Mouse (Mus musculus) testis, adult 2 months (tissue): Measurements from ENCODE around the gene Ivns1abp. TPM values are rescaled to one million over a fixed set of nuclear protein-coding genes. Genes with fewer than 3 reads are reported as not detected.

Source experiments
- H3K27ac ChIP-seq: fragments of 200-500 bp; 2 replicates; pipeline ENCODE4 v1.5.1; 2012; ENCODE audit warnings: low read depth, low read length; ENCODE audit not compliant: control insufficient read depth, insufficient read depth
- H3K27me3 ChIP-seq: fragments of 200-500 bp; 2 replicates; pipeline ENCODE4 v1.6.1; 2012; ENCODE audit warnings: mild to moderate bottlenecking, low read length, moderate library complexity; ENCODE audit not compliant: control insufficient read depth, insufficient read depth
- H3K36me3 ChIP-seq: fragments of 200-500 bp; 2 replicates; pipeline ENCODE4 v1.6.1; 2012; ENCODE audit warnings: mild to moderate bottlenecking, low read length; ENCODE audit not compliant: control insufficient read depth, insufficient read depth
- H3K4me1 ChIP-seq: fragments of 200-500 bp; 2 replicates; pipeline ENCODE4 v1.6.1; 2012; ENCODE audit warnings: low read length; ENCODE audit not compliant: control insufficient read depth, insufficient read depth
- H3K4me3 ChIP-seq: fragments of 200-500 bp; 2 replicates; pipeline ENCODE4 v1.5.1; 2012; ENCODE audit warnings: low read depth, mild to moderate bottlenecking, low read length, moderate library complexity, mixed read lengths; ENCODE audit not compliant: control insufficient read depth
- CTCF ChIP-seq: fragments of 200-500 bp; IDR thresholded peaks from 2 replicates; pipeline ENCODE4 v1.5.1; 2012; ENCODE audit warnings: low read depth, mild to moderate bottlenecking, inconsistent platforms, low read length, moderate library complexity; ENCODE audit not compliant: control insufficient read depth, insufficient read depth, insufficient replicate concordance
- POLR2A ChIP-seq: fragments of 200-500 bp; IDR thresholded peaks from 2 replicates; pipeline ENCODE4 v1.6.1; 2012; ENCODE audit warnings: low read depth, mild to moderate bottlenecking, inconsistent platforms, low read length, moderate library complexity; ENCODE audit not compliant: control insufficient read depth
- polyA plus RNA-seq: library from polyadenylated mRNA; depleted of rRNA; stranded (reverse); fragments of >200 nt; gene quantifications from 2 replicates; pipeline ENCODE4 v1.2.3, GENCODE M21; 2012

Gene Ivns1abp
- polyA plus RNA-seq, 1 experiment = 73.0 TPM

- Histone ChIP-seq H3K36me3 (peaks cover 1% of the 10 kb centered on the region), H3K4me1 (no peaks in the 10 kb centered on the region), H3K4me3 (no peak overlapping the region), H3K27ac (no peak overlapping the region), H3K27me3 (no peaks in the 10 kb centered on the region)
- TF ChIP-seq CTCF (no peak), POLR2A (no peak)
Measured at GRCm38 (mm10) chr1:151355994-151356393, 11.7 kb downstream of the Ivns1abp start.

GRCm38 (mm10) chr1:151359374-151359773 is 15.1 kb downstream of the Ivns1abp start:
- Histone ChIP-seq H3K4me3 (no peak overlapping the region), H3K36me3 (peaks cover 3% of the 10 kb centered on the region)

DNA sequence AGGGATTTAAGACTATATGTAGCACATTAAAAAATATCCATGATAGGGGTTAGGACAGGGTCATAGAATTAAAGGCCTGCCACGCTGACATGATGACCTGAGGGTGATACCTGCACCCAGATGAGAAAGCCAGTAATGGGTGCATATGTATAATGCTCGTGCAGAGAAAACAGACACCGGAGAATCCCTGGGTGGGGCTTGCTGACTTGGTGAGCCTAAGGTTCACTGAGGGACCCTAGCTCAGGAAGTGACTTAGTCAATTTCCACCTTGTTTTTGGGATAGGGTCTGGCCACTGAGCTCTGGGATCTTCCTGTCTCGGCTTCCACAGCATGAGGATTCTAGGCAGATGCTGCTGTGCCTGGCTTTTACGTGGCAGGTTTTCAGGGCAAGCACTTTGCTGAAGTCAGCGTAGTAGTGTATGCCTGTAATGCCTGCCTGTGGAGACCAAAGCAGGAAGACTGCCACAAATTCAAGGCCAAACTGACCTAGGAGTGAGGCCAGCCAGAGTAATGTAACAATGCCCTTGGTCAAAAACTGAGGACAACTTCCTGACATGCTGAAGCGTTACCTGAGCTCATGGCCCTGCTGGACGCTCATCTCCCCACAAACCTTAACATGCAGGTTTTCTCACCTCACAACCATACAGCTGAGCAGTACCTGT is 22.8 kb downstream of the Ivns1abp start:
- Histone ChIP-seq H3K27me3 (no peaks in the 10 kb centered on the region), H3K4me3 (no peak overlapping the region), H3K27ac (peak overlapping the region; percentile 44), H3K4me1 (no peaks in the 10 kb centered on the region), H3K36me3 (peaks cover 1% of the 10 kb centered on the region; the same call in 1 of the 2 replicates)
- TF ChIP-seq CTCF = no peak
- TF ChIP-seq POLR2A = no peak

More at GRCm38 (mm10) chr1:151359374-151359773, 15.1 kb downstream of the Ivns1abp start:
- Histone ChIP-seq H3K4me1 (no peaks in the 10 kb centered on the region), H3K27me3 (no peaks in the 10 kb centered on the region), H3K27ac (no peak overlapping the region)
- no peak for TF ChIP-seq CTCF
- TF ChIP-seq POLR2A = no peak

DNA sequence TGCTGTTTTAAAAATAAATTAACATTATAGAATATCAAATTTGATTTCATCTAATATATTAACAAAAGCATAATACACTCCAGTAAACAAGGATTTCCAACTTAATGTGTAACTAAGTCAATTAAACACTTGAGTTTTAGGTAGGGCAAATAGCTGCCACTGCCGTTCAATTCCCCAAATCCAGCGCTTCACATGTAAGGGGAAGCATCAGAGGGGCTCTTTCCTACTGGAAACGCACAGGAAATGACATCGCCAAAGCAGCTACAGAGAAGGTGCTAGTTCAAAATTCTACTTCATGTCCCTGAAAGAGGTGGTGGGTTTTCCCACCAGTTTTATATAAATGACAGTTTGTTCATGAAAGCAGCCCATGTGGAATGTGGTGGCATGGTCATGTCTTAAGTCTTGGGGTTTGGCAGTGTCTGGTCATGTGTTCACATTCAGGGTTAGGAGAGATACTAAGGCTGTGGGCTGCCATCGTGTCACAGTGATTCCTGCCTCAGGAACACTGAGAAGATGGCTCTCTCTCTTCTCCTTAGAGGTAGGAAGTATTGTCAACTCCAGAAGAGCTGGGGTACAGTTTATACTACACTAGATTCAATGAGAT is 23.5 kb downstream of the Ivns1abp start:
- H3K4me1 ChIP-seq = no peaks in the 10 kb centered on the region
- TF ChIP-seq POLR2A (no peak), CTCF (no peak)
- H3K36me3 ChIP-seq = peaks cover 1% of the 10 kb centered on the region; the same call in 1 of the 2 replicates
- no peaks in the 10 kb centered on the region for H3K27me3 ChIP-seq
- H3K27ac ChIP-seq = no peak overlapping the region
- no peak overlapping the region for H3K4me3 ChIP-seq

- H3K4me1 ChIP-seq = no peaks in the 10 kb centered on the region
- H3K36me3 ChIP-seq = peaks cover 1% of the 10 kb centered on the region; the same call in 1 of the 2 replicates
- no peak overlapping the region for H3K27ac ChIP-seq
- no peaks in the 10 kb centered on the region for H3K27me3 ChIP-seq
- TF ChIP-seq POLR2A (no peak), CTCF (no peak)
- no peak overlapping the region for H3K4me3 ChIP-seq
Measured at GRCm38 (mm10) chr1:151368444-151368843, 24.2 kb downstream of the Ivns1abp start.

- H3K4me1 ChIP-seq = no peaks in the 10 kb centered on the region
- H3K27ac ChIP-seq = no peak overlapping the region
- H3K4me3 ChIP-seq = no peak overlapping the region
- peaks cover 1% of the 10 kb centered on the region; the same call in 1 of the 2 replicates for H3K36me3 ChIP-seq
- no peak for TF ChIP-seq CTCF
- no peak for TF ChIP-seq POLR2A
- H3K27me3 ChIP-seq = no peaks in the 10 kb centered on the region
Measured at GRCm38 (mm10) chr1:151370573-151370972, 26.3 kb downstream of the Ivns1abp start.

DNA sequence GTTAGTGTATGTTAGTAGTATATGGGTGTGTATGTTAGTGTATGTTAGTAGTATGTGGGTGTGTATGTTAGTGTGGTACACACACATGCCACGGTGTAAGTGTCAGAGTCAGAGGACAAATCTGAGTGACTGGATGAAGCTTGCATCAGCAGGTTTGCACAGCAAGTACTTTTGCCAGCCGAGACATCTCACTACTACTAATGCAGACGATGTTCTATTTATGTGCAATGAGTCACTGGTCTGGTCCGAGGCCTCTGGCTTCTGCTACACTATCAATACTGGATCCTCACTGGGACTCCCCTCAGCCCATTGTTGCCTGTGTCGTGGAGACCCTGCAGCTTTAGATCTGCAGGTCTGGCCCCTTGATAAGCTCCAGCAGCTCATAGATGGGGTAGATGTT is 27.3 kb downstream of the Ivns1abp start:
- H3K27me3 ChIP-seq = no peaks in the 10 kb centered on the region
- TF ChIP-seq CTCF (no peak), POLR2A (no peak)
- peaks cover 1% of the 10 kb centered on the region; the same call in 1 of the 2 replicates for H3K36me3 ChIP-seq
- H3K27ac ChIP-seq = no peak overlapping the region
- H3K4me3 ChIP-seq = no peak overlapping the region
- no peaks in the 10 kb centered on the region for H3K4me1 ChIP-seq
